Mouse (Mus musculus) ovary, postnatal 10 days (tissue): Measurements from ENCODE around the gene Nes.

Source experiments
- DNase-seq: peaks from one replicate; pipeline ENCODE4 v3.0.0; 2022; ENCODE audit warnings: low spot score

Gene Nes

DNA sequence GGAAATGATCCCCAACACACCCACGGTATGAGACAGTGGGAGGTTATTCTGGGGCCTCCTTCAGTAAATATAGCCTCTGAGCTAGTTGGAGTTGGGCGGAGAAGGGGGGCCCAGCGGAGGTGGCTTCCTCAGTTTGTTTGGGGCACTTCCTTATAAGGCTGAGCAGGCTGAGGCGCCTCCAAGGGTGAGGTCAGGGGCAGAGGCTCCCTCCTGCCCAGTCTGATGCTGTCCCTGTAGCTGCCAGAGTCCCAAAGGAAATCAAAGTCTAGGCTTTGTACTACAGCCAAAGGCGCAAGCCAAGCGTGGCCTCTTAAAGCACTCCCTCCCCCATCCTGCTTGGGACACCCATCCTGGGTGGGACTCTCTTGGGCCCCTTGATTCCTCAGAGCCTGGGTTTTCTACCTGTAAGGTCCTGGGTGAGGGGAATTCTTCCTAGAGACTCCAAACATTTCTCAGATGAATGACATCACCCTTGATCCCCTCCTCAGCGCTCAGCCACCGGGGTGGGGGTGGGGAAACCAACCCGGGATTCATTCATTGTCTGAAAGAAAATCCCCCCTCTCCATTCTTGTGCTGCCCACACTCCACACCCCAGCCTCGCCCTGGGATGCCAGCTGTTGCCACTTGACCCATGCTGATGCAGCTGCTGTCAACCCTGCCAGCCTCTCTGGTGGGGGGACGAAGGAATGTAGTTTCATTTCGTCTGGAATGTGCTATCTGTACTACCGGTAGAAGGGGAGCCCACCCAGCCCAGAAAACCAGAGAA, 12.1 kb downstream of the Nes start:
- no peak for DNase-seq

DNA sequence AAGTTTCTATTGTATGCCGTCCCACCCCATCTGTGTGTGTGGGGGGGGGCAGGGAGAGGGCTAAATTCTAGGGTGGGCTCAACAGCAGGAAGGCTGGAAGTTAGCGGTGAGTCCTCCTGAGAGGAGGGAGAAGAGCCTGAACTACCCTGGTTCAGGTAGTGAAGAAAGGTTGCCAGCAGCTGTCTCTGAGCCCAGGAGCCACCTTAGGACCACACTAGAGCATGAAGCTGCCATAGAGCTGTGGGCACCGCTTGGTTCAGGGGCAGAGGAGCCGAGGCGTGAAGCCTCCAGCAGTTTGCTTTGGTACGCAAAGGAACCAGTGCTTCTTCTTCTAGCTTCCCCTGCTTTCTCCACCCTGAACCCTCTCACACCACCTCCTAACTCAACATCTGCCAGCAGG, 12.7 kb downstream of the Nes start:
- DNase-seq: no peak

GRCm38 (mm10) chr3:87984094-87984493, 13.2 kb downstream of the Nes start:
- DNase-seq: no peak

GRCm38 (mm10) chr3:87985505-87986320, 14.8 kb downstream of the Nes start:
- no peak for DNase-seq

GRCm38 (mm10) chr3:87986868-87987267, 16.0 kb downstream of the Nes start:
- peak; percentile 92 for DNase-seq

DNA sequence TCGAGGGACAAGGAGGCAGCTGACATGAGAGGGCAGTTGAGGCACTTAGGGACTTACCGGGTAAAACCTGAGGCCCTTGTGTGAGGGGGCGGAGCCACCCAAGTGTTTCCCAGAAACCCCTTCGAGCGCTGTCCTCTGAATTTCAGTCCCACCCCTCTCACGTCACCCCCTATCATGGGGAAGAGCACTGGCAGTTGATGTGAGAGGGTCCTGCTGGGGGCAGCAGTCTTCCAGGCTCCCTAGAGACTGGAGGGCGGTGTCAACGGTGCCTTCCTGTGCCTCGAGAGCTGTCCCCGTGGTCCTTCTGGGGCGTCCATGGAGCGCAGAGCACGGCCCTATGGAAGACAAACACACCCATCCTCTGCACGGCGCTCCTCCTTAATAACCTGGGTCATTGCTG, 16.8 kb downstream of the Nes start:
- no peak for DNase-seq

DNA sequence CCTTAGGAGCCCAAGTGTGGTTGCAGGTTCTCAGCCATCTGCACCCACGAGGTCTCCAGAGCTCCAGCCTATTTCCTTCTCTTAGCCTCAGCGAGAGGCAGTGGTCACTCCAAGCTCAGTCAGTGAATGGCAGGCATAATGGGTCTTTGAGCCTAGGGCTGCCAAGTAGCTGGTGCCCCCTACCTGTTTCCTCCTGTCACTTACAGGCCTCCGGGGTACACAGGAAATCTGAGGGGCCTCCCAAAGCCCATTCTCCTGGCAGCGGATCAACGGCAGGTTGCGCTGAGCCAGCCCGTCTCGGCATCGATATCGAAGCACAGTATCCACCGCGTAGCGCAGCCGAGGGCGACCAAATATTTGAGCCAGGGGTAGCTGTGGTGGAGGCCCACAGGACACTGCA, 17.2 kb downstream of the Nes start:
- DNase-seq: no peak

- no peak for DNase-seq
These were observed 19.1 kb downstream of the Nes start for GRCm38 (mm10) chr3:87989935-87990334.

DNA sequence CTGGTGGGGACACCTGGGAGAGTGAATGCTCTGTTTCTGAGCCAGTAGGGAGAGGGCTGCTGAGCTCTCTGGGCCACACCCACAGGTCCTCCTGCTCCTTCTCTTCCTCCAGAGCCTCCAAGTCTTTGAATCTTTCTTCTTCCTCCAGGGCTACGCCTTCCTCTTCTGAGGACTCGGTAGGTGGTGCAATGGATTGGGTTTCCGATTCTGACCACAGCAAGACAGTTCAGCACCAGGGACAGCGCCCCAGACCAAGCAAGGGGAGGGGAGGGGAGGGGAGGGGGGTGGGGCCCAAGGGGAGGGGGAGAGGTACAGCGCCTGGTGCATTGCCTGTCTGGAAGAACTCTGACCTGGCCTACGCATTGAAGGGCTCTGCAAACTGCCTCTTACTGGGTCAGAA, 22.6 kb downstream of the Nes start:
- DNase-seq: no peak

DNA sequence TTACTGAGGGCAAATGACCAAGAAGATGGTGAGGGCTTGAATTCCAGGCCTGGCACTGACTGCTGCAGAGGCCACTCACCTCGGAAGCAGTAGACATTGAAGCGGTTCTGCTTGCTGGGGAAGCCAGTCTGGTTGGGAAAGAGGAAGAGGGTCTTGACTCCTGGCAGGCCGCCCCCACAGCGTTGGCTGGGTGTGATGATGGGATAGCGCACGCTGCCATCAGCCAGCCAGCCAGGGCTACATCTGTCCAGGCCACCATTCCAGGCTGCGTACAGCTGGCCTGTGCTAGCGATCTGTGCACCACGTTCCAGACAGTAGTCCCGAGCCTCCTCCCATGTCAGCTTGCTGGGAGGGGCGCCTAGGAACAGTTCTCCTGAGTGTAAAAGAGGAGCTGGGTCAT, 24.5 kb downstream of the Nes start:
- DNase-seq: no peak

DNA sequence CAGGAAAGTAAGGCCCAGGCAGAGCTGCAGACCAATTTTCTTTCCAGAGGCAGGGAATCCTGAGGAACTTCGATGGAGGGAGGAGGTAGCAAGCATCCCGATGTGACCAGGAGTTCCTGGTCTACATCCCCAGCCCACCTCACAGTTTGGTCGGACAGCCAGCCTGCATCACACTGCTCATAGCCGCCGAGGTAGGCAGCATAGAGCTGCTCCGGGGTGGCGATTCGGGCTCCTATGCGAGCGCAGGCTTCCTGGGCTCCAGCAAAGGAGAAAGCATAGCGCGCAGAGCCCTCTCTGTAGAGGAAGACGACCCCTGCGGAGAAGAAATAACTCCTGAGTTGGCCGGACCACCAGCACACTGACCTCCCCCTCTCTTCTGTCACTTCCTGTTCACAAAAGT, 25.5 kb downstream of the Nes start:
- no peak for DNase-seq

DNA sequence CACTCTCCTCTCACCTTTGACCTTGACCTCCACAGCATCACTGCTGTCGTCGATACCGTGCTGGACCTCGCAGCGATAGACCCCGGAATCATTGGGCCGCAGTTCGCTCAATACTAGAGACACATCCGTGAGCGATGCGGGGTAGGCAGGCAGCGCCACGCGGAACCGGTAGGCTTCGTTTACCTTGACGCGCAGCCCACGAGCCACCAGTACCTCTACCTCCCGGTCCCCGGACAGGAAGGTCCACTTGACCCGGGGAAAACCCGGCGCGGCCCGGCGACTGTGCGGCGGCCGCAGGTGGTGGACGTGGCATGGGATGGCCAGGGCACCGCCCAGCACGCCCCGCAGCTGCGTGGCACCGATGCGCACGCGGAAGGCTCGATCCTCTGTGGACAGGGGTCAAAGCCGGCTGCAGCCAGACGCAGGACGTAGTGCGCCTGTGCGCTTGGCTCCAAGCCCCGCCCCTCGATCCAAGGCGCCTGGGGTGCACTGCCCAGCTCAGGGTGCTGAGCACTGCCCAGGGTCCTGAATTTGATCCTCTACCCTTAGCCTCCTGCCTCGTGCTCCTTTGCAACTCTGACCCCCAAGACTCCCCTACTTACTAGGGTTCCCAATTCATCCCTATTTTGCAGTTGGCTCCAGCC, 26.2 kb downstream of the Nes start:
- no peak for DNase-seq

DNA sequence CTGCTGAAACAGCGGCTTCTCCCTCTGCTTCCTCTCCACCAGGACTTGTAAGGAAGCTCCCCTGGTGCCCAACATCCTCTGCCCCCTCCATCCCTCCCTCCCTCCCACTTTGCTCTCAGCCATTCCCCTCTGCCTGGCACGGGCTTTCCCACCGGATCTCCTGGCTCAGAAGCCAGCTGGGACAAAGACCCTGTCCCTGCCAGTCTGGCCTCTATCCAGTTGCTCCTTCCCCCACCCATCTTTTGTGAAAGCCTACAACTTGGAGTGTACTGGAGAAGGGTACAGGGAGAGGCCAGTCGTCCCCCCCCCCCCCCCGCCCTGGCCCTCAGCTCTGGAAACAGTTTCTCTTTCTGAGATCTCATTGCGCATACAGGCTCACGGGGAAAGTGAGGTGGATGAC, 27.9 kb downstream of the Nes start:
- DNase-seq: no peak

- no peak for DNase-seq
These were observed 28.5 kb downstream of the Nes start for GRCm38 (mm10) chr3:87999243-87999895.

DNA sequence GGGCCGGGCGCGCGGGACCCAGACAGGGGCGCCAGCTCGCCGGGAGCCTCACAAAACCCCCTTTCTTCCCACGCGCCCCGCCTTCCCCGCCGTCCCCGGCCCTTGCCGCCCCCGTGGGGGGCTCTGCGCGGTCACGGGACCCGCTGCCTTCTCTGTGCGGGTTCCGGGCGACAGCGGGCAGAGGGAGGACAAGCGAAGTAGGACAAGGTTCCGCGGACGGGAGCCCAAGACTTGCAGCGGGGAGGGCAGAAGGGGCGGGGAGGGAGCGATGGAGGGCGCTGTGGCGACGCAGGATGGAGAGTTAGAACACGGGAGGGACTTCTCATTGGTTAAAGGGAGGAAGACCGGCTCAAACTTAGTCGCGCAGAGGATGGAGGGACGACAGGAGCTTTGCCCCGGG, 29.3 kb downstream of the Nes start, which contains the start of gene Bcan:
Gene Bcan, minus strand, starts transcription at position 50 of the 400 bp plus-strand sequence.
- no peak for DNase-seq

DNA sequence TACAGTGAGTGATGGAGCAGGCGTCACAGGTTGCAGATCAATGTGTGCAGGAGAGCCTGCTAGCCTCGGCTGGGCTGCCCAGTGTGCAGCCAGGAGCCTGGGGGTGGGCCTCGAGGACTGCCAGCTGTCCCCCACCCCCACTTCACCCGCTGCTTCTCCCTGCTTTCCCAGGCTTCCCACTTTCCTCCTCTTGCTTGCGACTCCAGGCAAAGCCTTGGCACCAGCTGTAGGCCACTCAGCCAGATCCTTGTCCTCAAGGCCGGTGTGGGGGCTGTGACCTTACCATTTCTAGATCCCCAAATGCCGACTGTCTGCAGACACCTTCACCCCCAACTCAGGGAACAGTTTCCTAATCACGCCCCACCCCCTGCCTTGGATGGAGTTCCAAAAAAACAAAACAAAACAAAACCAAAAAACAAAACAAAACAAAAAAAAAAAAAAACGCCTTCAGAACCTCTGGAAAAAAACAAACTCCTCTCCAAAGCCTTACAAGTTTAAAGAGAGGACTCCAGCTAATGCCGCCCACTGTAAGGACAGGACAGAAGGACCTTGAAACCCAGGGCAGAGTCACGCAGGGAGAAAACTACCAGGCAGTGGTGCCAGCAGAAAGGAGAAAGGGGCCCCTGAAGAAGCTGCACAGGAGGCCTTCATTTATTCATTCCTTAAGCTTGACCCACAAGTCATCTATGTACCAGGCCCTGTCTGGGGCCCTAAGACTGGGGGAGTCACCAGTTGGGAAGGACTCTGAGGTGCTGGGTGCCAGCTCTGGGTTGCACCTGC, 30.1 kb downstream of the Nes start:
- DNase-seq: no peak

- no peak for DNase-seq
These were observed 31.6 kb downstream of the Nes start for GRCm38 (mm10) chr3:88002291-88002976.

DNA sequence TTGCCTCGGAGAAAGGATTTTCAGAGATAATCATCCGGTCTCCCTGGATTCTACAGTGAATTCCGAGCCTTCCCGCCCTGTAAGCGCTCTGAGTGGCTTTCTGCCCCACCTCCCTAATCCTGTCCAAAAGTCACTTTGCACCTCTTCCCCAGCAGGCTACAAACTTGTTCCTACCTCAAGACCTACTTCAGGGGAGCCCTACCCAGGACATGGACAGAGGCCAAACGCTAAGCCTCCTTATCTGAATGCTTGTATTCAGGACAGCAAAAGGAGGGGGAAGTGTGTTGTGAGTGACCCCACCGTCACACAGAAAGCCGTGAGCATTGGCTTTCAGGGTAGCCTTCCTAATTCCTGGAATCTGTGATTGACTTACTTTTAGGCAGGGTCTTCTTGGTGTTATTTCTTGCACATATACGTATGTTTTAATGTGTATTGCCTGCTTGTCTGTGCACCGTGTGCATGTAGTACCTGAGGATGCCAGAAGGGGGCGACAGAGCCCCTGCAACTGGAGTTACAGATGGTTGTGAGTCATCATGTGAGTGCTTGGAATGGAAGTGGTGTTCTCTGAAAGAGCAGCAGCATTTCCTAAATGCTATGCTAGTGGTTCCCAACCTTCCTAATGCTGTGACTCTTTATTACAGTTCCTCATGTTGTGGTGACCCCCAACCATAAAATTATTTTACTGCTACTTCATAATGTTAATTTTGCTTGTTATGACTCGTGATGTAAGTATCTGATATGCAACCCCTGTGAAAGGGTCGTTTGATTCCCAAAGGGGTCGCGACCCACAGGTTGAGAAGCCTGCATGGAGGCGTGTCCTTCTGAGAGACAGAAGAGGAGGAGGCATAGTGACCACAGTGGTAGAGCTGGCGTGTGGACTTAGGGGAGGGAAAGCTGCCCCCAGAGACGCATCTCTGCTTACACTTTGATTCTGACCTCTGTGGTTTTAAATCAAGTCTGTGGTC, 35.2 kb downstream of the Nes start:
- DNase-seq: no peak

DNA sequence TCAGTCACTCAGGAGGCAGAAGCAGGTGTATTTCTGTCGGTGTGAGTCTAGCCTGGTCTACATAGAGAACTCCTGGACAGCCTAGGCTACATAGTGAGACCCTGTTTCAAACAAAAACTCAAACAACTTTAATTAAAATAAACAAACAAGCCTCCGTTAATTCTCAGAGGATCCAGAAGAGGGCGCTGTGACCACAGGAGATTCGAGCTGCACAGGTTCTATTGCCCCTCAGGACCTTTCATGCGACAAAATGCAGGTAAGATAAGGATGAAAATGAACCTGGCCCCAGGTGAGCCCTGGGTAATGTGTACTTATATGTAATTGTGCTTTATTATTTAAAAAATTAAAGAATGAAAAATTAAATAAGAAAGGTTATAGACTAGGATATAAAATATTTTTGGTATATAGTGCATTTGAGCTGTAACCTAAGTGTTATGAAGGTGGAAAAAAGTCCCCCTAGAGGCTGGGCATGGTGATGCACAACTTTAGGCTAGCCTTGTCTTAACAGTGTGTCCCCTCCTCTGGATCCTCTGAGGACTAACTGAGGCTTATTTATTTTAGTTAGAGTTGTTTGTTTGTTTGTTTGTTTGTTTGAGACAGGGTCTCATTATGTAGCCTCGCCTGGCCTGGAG, 39.9 kb downstream of the Nes start:
- no peak for DNase-seq
